Mouse (Mus musculus) heart, adult 2 months (tissue): Measurements from ENCODE around the gene Casd1.

Experiments used
- CTCF ChIP-seq: fragments of 200-600 bp; IDR thresholded peaks from 2 replicates; pipeline ENCODE4 v1.8.1; 2022; ENCODE audit warnings: antibody characterized with exemption, mild to moderate bottlenecking, moderate library complexity
- EP300 ChIP-seq: fragments of 200-500 bp; IDR thresholded peaks from 2 replicates; pipeline ENCODE4 v1.6.1; 2011; ENCODE audit warnings: low read depth, low read length, control low read depth; ENCODE audit not compliant: insufficient read depth

- TF ChIP-seq EP300 (no peak), CTCF (no peak)
Measured at GRCm38 (mm10) chr6:4684706-4685340, 84.2 kb downstream of the Casd1 start.
